Mouse (Mus musculus) lung, postnatal 36 days (tissue): ENCODE data around the gene Frs3.
A peak's percentile ranks its signal among the peaks of the same experiment; 100 is the strongest.

ENCODE experiments used
- DNase-seq: peaks from one replicate; pipeline ENCODE4 v3.0.0; 2022; ENCODE audit warnings: mixed read lengths

The Frs3 gene

GRCm38 (mm10) chr17:47737271-47738065, 48.6 kb downstream of the Frs3 start:
- DNase-seq: peak; percentile 97

GRCm38 (mm10) chr17:47738066-47738878, 49.4 kb downstream of the Frs3 start:
- peak; percentile 56 for DNase-seq

DNA sequence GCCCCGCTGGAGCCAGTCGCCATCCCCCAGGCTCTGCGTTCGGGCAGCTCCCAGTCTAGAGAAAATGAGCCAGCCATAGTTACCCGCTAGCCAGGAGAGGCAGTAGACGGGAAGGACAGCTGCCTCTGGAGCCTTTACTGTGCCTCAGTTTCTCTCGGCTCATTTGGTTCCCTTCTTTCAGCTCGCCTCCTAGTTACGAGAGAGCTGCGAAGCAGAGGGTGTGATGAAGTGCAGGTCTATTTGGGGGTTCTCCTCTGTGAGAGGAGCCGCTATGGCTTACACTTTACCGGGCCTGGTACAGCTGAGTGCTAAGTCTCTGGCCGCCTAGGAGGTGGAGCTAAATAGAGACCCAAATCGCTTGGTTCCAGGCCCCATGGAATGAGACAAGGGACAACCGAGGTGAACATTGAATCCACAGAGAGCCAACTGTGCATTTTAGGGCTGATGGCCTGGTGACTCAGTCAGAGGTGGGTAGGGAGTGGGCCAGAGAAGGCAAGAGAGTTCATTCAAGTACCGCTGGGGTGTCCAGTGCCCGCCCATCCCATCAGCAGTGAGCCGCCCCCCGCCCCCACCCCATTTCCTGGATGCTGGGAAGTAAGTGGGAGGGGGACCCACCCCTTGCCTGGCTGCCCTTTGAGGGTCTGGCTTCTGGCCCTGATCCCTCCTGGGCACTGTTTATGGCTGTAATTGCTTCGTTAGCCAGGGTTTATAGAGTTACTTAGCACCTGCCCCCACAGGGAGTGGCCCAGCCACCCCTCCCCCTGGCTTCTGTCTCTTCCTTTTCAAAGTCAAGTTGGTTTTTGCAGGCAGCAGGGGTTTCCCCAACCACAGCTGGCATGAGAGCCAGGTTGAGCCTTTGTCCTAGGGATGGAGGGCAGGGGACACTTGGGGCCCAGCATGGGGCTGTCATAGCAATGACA, 50.3 kb downstream of the Frs3 start:
- DNase-seq: peak; percentile 54

- no peak for DNase-seq
Measured at GRCm38 (mm10) chr17:47740186-47740585, 51.4 kb downstream of the Frs3 start.

DNA sequence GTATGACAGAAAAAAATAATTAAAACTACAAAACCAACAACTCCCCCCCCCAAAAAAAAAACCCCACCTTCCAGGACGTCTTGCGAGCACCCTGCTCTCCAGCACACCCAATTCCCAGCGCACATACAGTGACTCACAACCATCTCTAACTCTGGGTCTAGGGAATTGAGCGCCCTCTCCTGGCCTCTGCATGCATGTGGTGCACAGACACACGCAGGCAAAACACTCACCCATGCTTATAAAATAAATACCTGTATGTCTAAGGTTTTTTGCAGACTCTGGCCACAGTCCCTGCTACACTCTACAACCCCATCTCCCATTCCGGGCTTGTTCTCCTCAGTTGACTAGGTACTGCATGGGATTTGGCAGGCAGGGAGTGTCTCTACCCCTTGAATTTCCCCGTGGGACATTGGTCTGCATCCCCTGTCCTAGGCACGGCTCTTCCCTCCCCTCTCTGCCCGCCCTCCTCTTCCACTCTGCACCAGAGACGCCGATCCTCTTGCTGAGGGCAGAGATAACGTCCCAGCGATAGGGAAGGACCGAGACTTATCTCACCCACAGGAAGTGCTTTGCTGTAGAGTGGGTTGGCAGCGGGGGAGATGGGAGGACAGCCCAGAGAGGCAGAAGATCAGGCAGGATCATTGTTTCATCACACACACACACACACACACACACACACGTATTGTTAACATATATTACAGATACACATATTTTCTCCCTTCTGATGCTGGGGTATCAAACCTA, 54.3 kb downstream of the Frs3 start:
- DNase-seq: peak; percentile 51

- no peak for DNase-seq
Measured at GRCm38 (mm10) chr17:47744086-47744485, 55.3 kb downstream of the Frs3 start.

GRCm38 (mm10) chr17:47744746-47745368, 56.0 kb downstream of the Frs3 start:
- DNase-seq: peak; percentile 55

DNA sequence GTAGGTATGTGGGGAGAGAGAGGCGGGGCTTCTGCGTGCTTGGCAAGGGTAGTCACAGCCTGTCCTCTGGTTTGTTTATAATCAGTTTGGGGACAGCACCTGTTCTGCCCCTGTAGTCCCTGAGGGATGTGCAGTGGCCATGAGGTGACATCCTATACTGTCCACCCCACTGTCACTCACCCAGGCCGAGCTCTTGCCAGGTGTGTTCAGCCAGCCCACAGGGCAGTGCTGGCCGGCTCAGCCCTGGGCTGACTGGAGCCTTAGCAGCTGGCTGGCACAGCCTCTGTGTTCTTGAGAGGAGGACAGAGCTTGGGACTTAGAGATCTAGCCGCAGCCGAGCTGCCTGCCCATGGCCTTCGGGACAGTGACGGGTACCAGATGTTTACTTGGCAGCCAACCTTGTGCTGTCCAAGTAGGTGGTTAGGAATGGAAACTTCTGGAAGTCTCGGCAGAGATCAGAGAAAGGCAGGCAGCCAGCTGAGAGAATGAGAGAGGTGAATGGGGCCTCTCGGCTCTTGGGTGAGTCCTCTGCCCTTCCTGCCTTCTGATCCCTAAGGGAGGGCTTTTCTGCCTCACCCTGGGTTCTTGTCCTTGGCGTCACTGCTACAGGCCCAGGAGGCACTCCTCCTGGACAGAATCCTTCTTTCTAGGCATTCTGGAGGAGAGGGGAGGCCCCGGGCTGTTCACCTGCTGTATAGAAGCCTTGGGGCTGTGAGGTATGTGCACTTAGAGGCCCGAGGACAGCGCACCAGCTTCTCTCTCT, 60.1 kb downstream of the Frs3 start:
- DNase-seq: peak; percentile 73

- DNase-seq: no peak
Measured at GRCm38 (mm10) chr17:47749626-47750025, 60.8 kb downstream of the Frs3 start.

GRCm38 (mm10) chr17:47750101-47750500, 61.3 kb downstream of the Frs3 start:
- no peak for DNase-seq

- no peak for DNase-seq
Measured at GRCm38 (mm10) chr17:47751811-47752210, 63.0 kb downstream of the Frs3 start.

DNA sequence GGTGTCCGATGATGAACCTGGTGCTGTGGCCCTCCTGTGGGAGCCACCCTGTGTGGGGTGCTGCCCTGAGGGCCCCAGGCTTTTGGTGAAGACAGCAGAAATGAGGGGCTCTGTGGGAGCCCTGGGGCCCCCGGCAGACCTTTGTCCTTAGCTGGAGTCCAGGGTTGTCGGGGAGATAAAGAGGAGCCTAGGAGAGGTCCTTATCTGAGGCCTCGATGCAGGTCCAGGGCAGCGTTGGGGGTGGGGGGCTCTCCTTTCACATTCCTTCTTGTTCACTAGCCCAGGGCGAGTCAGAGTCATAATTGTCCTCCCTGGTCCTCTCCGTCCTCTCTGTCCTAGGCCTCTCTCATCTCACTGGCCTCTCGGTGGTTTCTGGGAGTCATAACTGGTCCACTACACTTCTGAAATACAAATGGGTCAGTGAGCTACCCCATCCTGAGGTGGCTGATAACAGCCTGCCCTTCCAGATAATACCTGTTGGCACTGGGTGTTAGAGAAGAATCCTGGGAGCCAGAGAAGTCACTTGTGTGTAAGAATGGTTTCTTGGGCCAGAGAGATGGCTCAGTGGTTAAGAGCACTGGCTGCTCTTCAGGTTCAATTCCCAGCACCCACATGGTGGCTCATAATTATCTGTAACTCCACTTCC, 64.4 kb downstream of the Frs3 start:
- DNase-seq: no peak
